Mouse (Mus musculus) hematopoietic multipotent progenitor cell, adult 10-12 weeks (in vitro differentiated cells): ENCODE data around the gene Trim63. TPM values are rescaled to one million over a fixed set of nuclear protein-coding genes. Genes with fewer than 3 reads are reported as not detected.

Experiments
- polyA plus RNA-seq: library from polyadenylated mRNA; stranded (reverse); fragments of >175 nt; gene quantifications from 2 replicates; pipeline ENCODE4 v1.2.3, GENCODE M21; 2012; ENCODE audit warnings: low replicate concordance

Gene Trim63
- polyA plus RNA-seq, result not detected in 2 replicates

DNA sequence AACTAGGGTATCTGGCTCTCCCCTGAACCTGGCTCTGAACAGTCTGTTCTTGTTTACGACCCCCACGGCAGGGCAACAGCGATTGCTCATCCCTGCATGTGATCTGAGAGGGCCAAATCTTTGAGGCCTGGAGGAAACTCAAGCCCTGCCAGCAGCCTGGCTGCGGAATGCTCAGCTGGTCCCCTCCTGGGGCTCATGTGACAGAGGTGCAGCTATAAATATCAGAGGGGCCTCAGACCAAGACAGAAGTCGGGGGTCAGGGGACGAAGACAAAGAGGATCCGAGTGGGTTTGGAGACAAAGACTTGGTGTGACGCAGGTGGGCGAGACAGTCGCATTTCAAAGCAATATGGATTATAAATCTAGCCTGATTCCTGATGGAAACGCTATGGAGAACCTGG is at the start of gene Trim63:
TSS of gene Trim63 (plus strand) at position 245 of the 400 bp plus-strand sequence.

DNA sequence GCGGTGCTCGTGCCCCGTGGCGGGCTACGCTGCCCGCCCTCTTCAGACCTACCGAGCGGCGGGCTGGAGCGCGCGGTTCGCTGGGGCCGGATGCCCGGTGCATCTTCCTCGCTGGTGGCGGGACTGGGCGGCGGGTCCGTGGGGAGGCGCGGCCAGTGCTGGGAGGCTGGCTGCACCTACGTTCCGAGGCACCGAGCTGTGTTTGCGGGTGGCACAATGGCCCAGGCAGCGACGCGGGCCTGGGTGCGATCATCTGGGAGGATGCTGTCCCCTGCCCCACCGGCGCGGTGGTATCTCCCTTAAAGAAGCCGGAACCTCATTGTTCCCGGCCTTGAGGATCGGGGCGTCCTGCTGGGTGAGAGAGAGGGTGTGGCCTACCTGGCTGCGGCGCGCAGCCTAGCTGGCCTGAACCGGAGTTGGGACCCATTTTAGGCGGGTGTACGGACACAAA is 27.3 kb upstream of the Trim63 start, which contains the start of gene Pdik1l:
TSS of gene Pdik1l (minus strand) at position 321 of the 451 bp plus-strand sequence.

DNA sequence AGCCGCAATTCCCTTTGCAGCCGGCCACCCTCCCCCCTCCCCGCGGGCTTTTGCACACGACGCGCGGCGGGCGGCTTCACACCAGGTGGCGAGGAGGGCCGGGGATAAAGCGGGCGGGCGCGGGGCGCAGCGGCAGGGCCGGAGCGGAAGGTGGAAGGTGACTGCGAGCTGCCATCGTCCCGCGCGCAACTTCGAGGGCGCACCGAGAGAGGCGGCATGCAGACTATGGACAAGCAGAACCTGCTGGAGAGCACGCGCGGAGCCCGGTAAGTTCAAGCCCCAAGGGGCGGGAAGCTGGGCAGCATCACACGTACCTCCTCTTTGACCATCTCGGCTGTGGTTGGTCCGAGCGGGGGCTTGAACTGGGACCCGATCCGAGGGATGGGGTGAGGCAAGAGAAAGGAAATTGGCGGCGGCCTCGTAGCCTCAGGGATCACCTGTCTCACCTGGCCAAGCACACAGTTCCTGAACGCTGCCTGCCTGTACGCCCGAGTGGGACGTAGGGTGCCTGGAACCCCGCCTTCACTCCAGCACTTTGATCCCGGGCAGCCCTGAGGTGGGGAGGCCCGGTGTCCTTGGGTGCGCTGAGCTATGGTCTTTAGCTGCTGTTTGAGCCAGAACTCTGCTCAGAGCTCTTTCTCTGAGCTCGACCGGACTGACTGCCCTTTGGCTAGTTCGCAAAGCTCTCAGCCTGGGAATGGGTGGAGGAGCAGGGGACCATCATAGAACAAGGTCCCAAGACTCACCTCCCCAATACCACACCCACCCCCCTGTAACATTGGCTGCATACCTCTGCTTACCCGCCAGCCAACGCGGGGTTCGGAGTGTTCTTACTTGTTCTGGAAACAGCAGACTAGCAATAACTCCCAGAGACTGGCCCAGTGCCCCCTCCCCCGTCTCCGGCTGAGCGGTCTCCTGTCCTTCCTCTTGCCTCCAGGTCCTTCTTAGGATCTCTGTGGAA is 28.4 kb downstream of the Trim63 start, which contains the start of gene Slc30a2:
TSS of gene Slc30a2 (plus strand) at position 111 of the 961 bp plus-strand sequence.

Other genes starting within 250 kb of the Trim63 start
- 340 and 2,143 TPM in 2 replicates for gene Cd52, start 220.0 kb upstream of the Trim63 start, polyA plus RNA-seq
- gene Ubxn11, start 212.6 kb upstream of the Trim63 start, polyA plus RNA-seq, result 37.0 and 75.8 TPM in 2 replicates
- 217 and 747 TPM in 2 replicates for gene Sh3bgrl3, start 186.3 kb upstream of the Trim63 start, polyA plus RNA-seq
- gene Cep85, start 128.0 kb upstream of the Trim63 start, polyA plus RNA-seq, result 5.6 and 26.8 TPM in 2 replicates
- gene Gm7534, start 112.1 kb upstream of the Trim63 start, polyA plus RNA-seq, result not detected in 2 replicates
- not detected in 2 replicates for gene Catsper4, start 87.7 kb upstream of the Trim63 start, polyA plus RNA-seq
- gene Cnksr1, start 76.7 kb upstream of the Trim63 start, polyA plus RNA-seq, result 0.07 and 0.12 TPM in 2 replicates
- gene E130218I03Rik, start 71.5 kb upstream of the Trim63 start, polyA plus RNA-seq, result 0.15 TPM in 1 of 2 replicates, not detected in the other
- 21.3 and 31.9 TPM in 2 replicates for gene Zfp593, start 69.5 kb upstream of the Trim63 start, polyA plus RNA-seq
- not detected in 2 replicates for gene Gm30191, start 68.2 kb upstream of the Trim63 start, polyA plus RNA-seq
- gene Grrp1, start 61.0 kb upstream of the Trim63 start, polyA plus RNA-seq, result 0.26 and 1.3 TPM in 2 replicates
- 1.9 and 4.3 TPM in 2 replicates for gene Pdik1l, start 27.2 kb upstream of the Trim63 start, polyA plus RNA-seq
- gene Slc30a2, start 28.1 kb downstream of the Trim63 start, polyA plus RNA-seq, result 0.21 TPM in 1 of 2 replicates, not detected in the other
- gene Extl1, start 68.7 kb downstream of the Trim63 start, polyA plus RNA-seq, result 0.76 and 0.95 TPM in 2 replicates
- 0.71 and 1.8 TPM in 2 replicates for gene Pafah2, start 81.2 kb downstream of the Trim63 start, polyA plus RNA-seq
- gene Stmn1, start 153.2 kb downstream of the Trim63 start, polyA plus RNA-seq, result 8.3 and 57.9 TPM in 2 replicates
- gene Paqr7, start 181.6 kb downstream of the Trim63 start, polyA plus RNA-seq, result 11.4 and 19.1 TPM in 2 replicates
- 0.17 and 0.57 TPM in 2 replicates for gene Aunip, start 195.9 kb downstream of the Trim63 start, polyA plus RNA-seq
- 39.0 and 39.8 TPM in 2 replicates for gene Mtfr1l, start 220.3 kb downstream of the Trim63 start, polyA plus RNA-seq
- gene Selenon, start 237.0 kb downstream of the Trim63 start, polyA plus RNA-seq, result 8.7 and 20.9 TPM in 2 replicates